Mouse (Mus musculus) E14TG2a.4 (cell line): ENCODE results near the gene Cbfa2t2.

Experiments
- CTCF ChIP-seq: conservative IDR thresholded peaks from 2 replicates; pipeline ENCODE4 v1.5.1; 2014; ENCODE audit warnings: low read length
- NANOG ChIP-seq: IDR thresholded peaks from 2 replicates; pipeline ENCODE4 v1.6.1; 2014; ENCODE audit warnings: borderline replicate concordance, low read length, mixed read lengths

DNA sequence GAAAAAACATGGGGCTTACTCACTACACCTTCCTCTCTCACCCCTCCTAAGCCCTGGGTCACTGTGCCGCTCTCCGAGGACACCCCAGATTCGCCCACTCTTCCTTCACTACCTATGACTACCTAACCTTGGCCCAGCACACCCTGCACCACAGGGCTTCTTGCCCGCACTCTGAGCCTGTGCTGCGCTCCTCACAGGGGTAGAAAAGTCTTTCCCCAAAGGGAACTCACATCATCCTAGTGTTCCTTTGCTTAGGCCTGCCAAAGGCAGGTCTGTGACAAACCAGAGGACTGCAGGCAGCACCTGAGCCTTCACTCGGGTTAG is 141.4 kb downstream of the Cbfa2t2 start:
- TF ChIP-seq CTCF, result no peak
- no peak for TF ChIP-seq NANOG
